Mouse (Mus musculus) intestine, embryonic 15.5 days (tissue): ENCODE measurements at regions not wholly inside any gene's neighbourhood (a gene's known extent, or its start where the extent isn't known, plus 50 kb on each side); places are given as distances from the start of the nearest gene placed in this dataset.

Experiments used
- ATAC-seq: fragments of 200-750 bp; cut with Nextera tagmentation; 2 replicates; pipeline ENCODE4 v1.8.0; 2017; ENCODE audit warnings: moderate TSS enrichment, moderate library complexity
- H3K27ac ChIP-seq: fragments of 300-500 bp; sonication (generic); 2 replicates; pipeline ENCODE4 v1.5.1; 2015; ENCODE audit warnings: mild to moderate bottlenecking, inconsistent platforms
- H3K27me3 ChIP-seq: fragments of 300-500 bp; sonication (generic); replicated peaks from 2 replicates; pipeline ENCODE4 v1.6.1; 2015; ENCODE audit warnings: inconsistent platforms
- H3K36me3 ChIP-seq: fragments of 300-500 bp; sonication (generic); 2 replicates; pipeline ENCODE4 v1.6.1; 2015; ENCODE audit warnings: inconsistent platforms
- H3K4me1 ChIP-seq: fragments of 300-500 bp; sonication (generic); replicated peaks from 2 replicates; pipeline ENCODE4 v1.6.1; 2015; ENCODE audit warnings: inconsistent platforms
- H3K4me2 ChIP-seq: fragments of 300-500 bp; sonication (generic); replicated peaks from 2 replicates; pipeline ENCODE4 v1.6.1; 2015; ENCODE audit warnings: mild to moderate bottlenecking, inconsistent platforms
- H3K4me3 ChIP-seq: fragments of 300-500 bp; sonication (generic); replicated peaks from 2 replicates; pipeline ENCODE4 v1.5.1; 2015; ENCODE audit warnings: inconsistent platforms
- H3K9ac ChIP-seq: fragments of 300-500 bp; sonication (generic); 2 replicates; pipeline ENCODE4 v1.6.1; 2015; ENCODE audit warnings: inconsistent platforms
- H3K9me3 ChIP-seq: fragments of 300-500 bp; sonication (generic); 2 replicates; pipeline ENCODE4 v1.6.1; 2016; ENCODE audit warnings: inconsistent platforms
- WGBS: fragments of 180-500 bp; shearing (Covaris S2); methylation state at CpG from one replicate; pipeline ENCODE4 v1.1.7; 2015; 5-methylcytosine and 5-hydroxymethylcytosine counted together

- Histone ChIP-seq H3K4me2 (no peak overlapping the region), H3K4me3 (no peak overlapping the region), H3K36me3 (no peaks in the 10 kb centered on the region), H3K9ac (no peak overlapping the region), H3K9me3 (no peaks in the 10 kb centered on the region), H3K27ac (no peak overlapping the region), H3K27me3 (no peaks in the 10 kb centered on the region), H3K4me1 (no peaks in the 10 kb centered on the region)
- ATAC-seq: no peak
- 75% methylated on average over 5 of the region's 5 CpGs for WGBS
Observed at GRCm38 (mm10) chr5:47469394-47469793, 513.5 kb upstream of the Slit2 start.

DNA sequence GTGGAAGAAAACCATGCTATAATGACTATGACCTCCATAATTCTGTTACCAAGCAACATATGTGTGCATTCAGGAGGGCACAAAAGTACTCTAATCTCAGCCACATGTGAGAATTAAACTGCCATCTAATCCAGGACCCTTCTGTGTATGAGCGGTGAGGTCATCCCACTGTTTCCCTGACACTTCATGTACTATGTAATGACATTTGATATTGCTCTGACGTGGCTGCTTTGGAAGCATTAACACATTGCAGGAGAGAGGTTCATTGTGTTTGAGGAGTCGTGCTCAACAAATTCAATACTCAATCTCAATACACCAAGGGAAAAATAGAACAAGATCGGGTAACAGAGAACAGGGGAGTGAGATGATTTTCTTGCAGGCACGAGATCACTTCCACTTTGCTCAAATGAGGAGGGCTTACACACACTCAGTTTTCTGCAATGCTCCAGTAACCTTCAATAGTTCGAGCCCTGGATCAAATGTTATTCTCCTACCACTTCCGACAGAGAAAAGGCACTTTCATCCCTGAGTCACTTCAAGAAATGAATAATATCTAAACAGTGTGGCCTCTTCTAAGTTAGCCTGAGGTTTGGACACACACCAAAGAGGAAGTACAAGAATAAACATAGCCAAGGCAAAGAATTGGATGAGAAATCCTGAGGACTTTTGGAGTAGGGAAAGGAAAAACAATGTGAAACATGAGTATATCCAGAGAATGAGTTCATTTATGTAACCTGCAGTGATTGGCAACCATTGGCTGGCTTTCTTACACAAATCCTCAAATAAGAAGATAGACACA, 510.7 kb upstream of the Slit2 start:
- Histone ChIP-seq H3K4me3 (no peak overlapping the region), H3K27me3 (no peaks in the 10 kb centered on the region), H3K4me1 (no peaks in the 10 kb centered on the region), H3K36me3 (no peaks in the 10 kb centered on the region), H3K9ac (no peak overlapping the region), H3K4me2 (no peak overlapping the region), H3K9me3 (no peaks in the 10 kb centered on the region), H3K27ac (no peak overlapping the region)
- no peak for ATAC-seq
- WGBS: 58% methylated on average over 7 of the region's 7 CpGs

- Histone ChIP-seq H3K9ac (no peak overlapping the region), H3K4me2 (no peak overlapping the region), H3K27me3 (no peaks in the 10 kb centered on the region), H3K4me3 (no peak overlapping the region), H3K27ac (no peak overlapping the region), H3K9me3 (no peaks in the 10 kb centered on the region), H3K36me3 (no peaks in the 10 kb centered on the region), H3K4me1 (no peaks in the 10 kb centered on the region)
- ATAC-seq: peak; percentile 55; the same call in 1 of the 2 replicates
Observed at GRCm38 (mm10) chr5:47479908-47480307, 503.0 kb upstream of the Slit2 start.

GRCm38 (mm10) chr5:47496218-47496617, 486.7 kb upstream of the Slit2 start:
- Histone ChIP-seq H3K4me3 (no peak overlapping the region), H3K27ac (no peak overlapping the region), H3K36me3 (no peaks in the 10 kb centered on the region), H3K4me2 (no peak overlapping the region), H3K9me3 (no peaks in the 10 kb centered on the region), H3K27me3 (no peaks in the 10 kb centered on the region), H3K9ac (no peak overlapping the region), H3K4me1 (no peaks in the 10 kb centered on the region)
- no peak for ATAC-seq
- WGBS: 33% methylated on average over 3 of the region's 3 CpGs

- H3K9me3 ChIP-seq: no peaks in the 10 kb centered on the region
- 0 out of 2 replicates have a peak, but pooled peaks have one; percentile 34 for ATAC-seq
- no peaks in the 10 kb centered on the region for H3K27me3 ChIP-seq
- H3K4me2 ChIP-seq: no peak overlapping the region
- H3K36me3 ChIP-seq: no peaks in the 10 kb centered on the region
- H3K4me1 ChIP-seq: no peaks in the 10 kb centered on the region
- 78% methylated on average over 4 of the region's 4 CpGs for whole genome bisulfite sequencing
- H3K4me3 ChIP-seq: no peak overlapping the region
- H3K9ac ChIP-seq: no peak overlapping the region
- H3K27ac ChIP-seq: no peak overlapping the region
Observed at GRCm38 (mm10) chr5:47502764-47503416, 480.0 kb upstream of the Slit2 start.

DNA sequence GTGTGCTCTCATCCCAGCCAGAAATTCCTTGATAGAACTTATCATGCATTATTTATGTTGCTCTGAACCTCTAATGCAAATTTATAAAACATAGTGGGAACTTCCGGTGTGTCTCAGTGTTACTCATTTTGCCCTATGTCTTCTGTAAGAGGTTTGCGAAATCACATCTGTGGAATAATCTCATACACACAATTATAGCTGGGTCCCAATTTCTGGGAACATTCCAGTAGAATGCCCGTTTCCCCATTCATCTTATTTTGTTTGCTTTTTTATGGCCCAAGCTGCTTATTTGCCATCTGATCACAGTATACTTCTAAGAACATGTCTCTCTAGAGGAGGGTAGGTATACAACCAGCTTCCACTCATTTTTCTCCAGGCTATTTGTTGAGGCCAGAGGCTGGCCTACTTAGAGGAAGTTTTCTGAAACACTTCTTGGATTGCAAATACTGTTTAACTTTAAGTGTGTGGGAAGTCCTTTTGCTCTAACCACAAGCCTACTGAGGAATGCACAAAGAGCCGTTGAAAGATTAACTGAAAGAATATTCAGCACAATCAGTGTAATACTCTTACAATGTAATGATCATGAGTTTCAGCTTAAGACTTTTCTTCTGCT, 474.1 kb upstream of the Slit2 start:
- Histone ChIP-seq H3K36me3 (no peaks in the 10 kb centered on the region), H3K4me3 (no peak overlapping the region), H3K27me3 (no peaks in the 10 kb centered on the region), H3K9me3 (no peaks in the 10 kb centered on the region), H3K4me1 (no peaks in the 10 kb centered on the region), H3K27ac (no peak overlapping the region), H3K4me2 (no peak overlapping the region), H3K9ac (no peak overlapping the region)
- WGBS: 60% methylated on average over 4 of the region's 4 CpGs
- no peak for ATAC-seq

GRCm38 (mm10) chr5:47522161-47522942, 460.6 kb upstream of the Slit2 start:
- 60% methylated on average over 4 of the region's 4 CpGs for WGBS
- Histone ChIP-seq H3K9me3 (no peaks in the 10 kb centered on the region), H3K4me3 (no peak overlapping the region), H3K27ac (no peak overlapping the region), H3K4me1 (no peaks in the 10 kb centered on the region), H3K9ac (no peak overlapping the region), H3K27me3 (no peaks in the 10 kb centered on the region), H3K4me2 (no peak overlapping the region), H3K36me3 (no peaks in the 10 kb centered on the region)
- no peak for ATAC-seq

GRCm38 (mm10) chr5:47528671-47529070, 454.3 kb upstream of the Slit2 start:
- no peaks in the 10 kb centered on the region for H3K9me3 ChIP-seq
- H3K4me3 ChIP-seq: no peak overlapping the region
- ATAC-seq: no peak
- H3K27ac ChIP-seq: no peak overlapping the region
- H3K36me3 ChIP-seq: no peaks in the 10 kb centered on the region
- no peaks in the 10 kb centered on the region for H3K27me3 ChIP-seq
- WGBS: 91% methylated on average over 7 of the region's 7 CpGs
- no peaks in the 10 kb centered on the region for H3K4me1 ChIP-seq
- H3K4me2 ChIP-seq: no peak overlapping the region
- H3K9ac ChIP-seq: no peak overlapping the region

DNA sequence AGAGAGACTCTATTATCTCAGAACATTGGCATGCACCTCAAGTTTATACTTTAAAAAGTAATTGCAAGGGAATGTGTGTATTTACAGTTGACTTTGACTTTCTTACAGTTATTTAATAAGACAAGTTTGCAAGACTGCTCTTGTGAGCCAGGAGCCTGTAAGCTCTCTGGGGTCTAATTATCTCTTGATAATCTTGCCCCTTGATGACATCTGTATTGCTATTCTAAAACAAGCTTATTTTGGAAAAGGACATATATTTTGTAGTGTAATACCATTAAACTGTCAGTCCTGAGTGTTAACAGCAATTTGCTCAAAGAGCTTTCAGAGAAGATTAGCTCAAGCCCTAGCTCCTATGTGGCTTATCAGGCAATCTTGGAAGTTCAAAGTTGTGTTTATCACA, 445.4 kb upstream of the Slit2 start:
- ATAC-seq: no peak
- Histone ChIP-seq H3K9ac (no peak overlapping the region), H3K27ac (no peak overlapping the region), H3K36me3 (no peaks in the 10 kb centered on the region), H3K27me3 (no peaks in the 10 kb centered on the region), H3K4me3 (no peak overlapping the region), H3K4me1 (no peaks in the 10 kb centered on the region), H3K4me2 (no peak overlapping the region), H3K9me3 (no peaks in the 10 kb centered on the region)

DNA sequence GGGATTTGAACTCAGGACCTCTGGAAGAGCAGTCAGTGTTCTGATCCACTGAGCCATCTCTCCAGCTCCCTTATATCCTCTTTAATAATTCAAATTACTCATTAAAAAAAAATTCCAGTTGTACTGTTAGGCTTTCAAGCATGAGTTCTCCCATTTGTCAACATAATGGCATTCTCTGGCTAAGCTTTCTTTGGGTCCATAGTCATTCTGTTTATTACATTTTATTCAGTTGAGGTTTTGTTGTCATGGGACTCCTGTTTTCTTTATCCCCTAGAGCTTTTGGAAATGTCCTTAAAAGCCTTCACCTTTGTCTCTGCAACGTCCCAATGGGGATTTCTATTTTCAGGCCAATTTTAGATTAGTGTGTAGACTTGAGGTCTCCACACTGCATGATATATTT, 440.7 kb upstream of the Slit2 start:
- WGBS: 75% methylated on average over 1 of the region's 1 CpGs

GRCm38 (mm10) chr5:47556717-47557116, 426.2 kb upstream of the Slit2 start:
- ATAC-seq: no peak
- no peaks in the 10 kb centered on the region for H3K9me3 ChIP-seq
- no peak overlapping the region for H3K4me2 ChIP-seq
- H3K4me1 ChIP-seq: no peaks in the 10 kb centered on the region
- H3K27me3 ChIP-seq: no peaks in the 10 kb centered on the region
- no peak overlapping the region for H3K9ac ChIP-seq
- no peak overlapping the region for H3K4me3 ChIP-seq
- H3K36me3 ChIP-seq: no peaks in the 10 kb centered on the region
- no peak overlapping the region for H3K27ac ChIP-seq
- 73% methylated on average over 1 of the region's 1 CpGs for WGBS

More for the DNA sequence above, 440.7 kb upstream of the Slit2 start:
- H3K9ac ChIP-seq: no peak overlapping the region
- no peak for ATAC-seq
- H3K4me1 ChIP-seq: no peaks in the 10 kb centered on the region
- H3K4me2 ChIP-seq: no peak overlapping the region
- H3K4me3 ChIP-seq: no peak overlapping the region
- no peak overlapping the region for H3K27ac ChIP-seq
- H3K27me3 ChIP-seq: no peaks in the 10 kb centered on the region
- H3K36me3 ChIP-seq: no peaks in the 10 kb centered on the region
- H3K9me3 ChIP-seq: no peaks in the 10 kb centered on the region

- H3K4me1 ChIP-seq: no peaks in the 10 kb centered on the region
- H3K9me3 ChIP-seq: no peaks in the 10 kb centered on the region
- H3K36me3 ChIP-seq: no peaks in the 10 kb centered on the region
- no peak for ATAC-seq
- no peak overlapping the region for H3K4me3 ChIP-seq
- no peaks in the 10 kb centered on the region for H3K27me3 ChIP-seq
- H3K4me2 ChIP-seq: no peak overlapping the region
- no peak overlapping the region for H3K9ac ChIP-seq
- no peak overlapping the region for H3K27ac ChIP-seq
- 75% methylated on average over 8 of the region's 8 CpGs for WGBS
Observed at GRCm38 (mm10) chr5:47557152-47557800, 425.7 kb upstream of the Slit2 start.
